Mouse (Mus musculus): Measurements from ENCODE around the gene Lgmn.

- TF ChIP-seq CTCF (IDR thresholded peaks at IDR 0.05; ENCODE audit: extremely low read depth, insufficient read length, insufficient replicate concordance, low read depth, low read length) (no peak), POLR2A (IDR thresholded peaks at IDR 0.05; ENCODE audit: low read depth, low read length) (no peak)
Measured at GRCm38 (mm10) chr12:102437952-102438351, 1.7 kb downstream of the Lgmn start.
